Mouse (Mus musculus): ENCODE results near the gene Fgf2.

DNA sequence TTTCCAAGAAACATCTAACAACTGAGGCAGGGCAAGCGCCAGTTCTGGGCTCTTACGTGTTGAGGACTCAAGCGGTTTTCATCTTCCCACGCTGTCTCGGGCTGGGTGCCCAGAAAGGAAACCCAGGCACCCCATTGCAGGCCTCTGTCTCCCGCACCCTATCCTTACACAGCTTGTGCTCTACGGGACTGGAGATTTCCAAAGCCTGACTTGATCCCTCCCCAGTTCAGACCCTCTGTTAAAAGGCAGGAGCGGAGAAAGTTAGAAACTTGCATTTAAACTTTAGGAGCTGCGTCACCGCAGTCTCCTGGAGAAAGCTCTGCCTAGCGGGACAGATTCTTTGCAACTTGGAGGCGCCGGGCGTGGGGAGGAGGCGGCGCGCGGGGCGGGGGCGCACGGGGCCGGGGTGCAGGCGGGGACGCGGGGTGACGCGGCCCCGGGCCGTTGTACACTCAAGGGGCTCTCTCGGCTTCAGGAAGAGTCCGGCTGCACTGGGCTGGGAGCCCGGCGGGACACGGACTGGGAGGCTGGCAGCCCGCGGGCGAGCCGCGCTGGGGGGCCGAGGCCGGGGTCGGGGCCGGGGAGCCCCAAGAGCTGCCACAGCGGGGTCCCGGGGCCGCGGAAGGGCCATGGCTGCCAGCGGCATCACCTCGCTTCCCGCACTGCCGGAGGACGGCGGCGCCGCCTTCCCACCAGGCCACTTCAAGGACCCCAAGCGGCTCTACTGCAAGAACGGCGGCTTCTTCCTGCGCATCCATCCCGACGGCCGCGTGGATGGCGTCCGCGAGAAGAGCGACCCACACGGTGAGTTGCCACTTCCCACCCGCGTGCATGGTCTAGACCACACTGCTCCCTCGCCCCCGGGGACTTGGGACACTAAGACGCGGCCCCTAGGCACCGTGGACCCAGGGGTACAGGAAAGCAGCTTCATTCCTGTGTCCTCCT lies at the start of gene Fgf2:
- TF ChIP-seq CTCF (IDR thresholded peaks at IDR 0.05; ENCODE audit: insufficient read depth, low read depth, low read length): no peak
- TF ChIP-seq POLR2A (IDR thresholded peaks at IDR 0.05; ENCODE audit: insufficient read depth, low read depth, low read length): no peak
